Mouse (Mus musculus) stomach, postnatal 0 days (tissue): ENCODE measurements around the gene Tmco3.

Experiments
- CTCF ChIP-seq: IDR thresholded peaks from 2 replicates; pipeline ENCODE4 v1.5.1; 2016; ENCODE audit warnings: antibody characterized with exemption, low read depth, mild to moderate bottlenecking, moderate library complexity
- EP300 ChIP-seq: optimal IDR thresholded peaks from 2 replicates; pipeline ENCODE3; 2016; ENCODE audit warnings: antibody characterized with exemption

GRCm38 (mm10) chr8:13350052-13350451 lies 62.1 kb downstream of the Tmco3 start:
- TF ChIP-seq EP300 (no peak), CTCF (no peak)
